Mouse (Mus musculus) heart, embryonic 16.5 days (tissue): ENCODE measurements around the gene Mns1. TPM values are rescaled to one million over a fixed set of nuclear protein-coding genes. Genes with fewer than 3 reads are reported as not detected.

Source experiments
- ATAC-seq: fragments of 200-750 bp; cut with Nextera tagmentation; replicated peaks from 2 replicates; pipeline ENCODE4 v1.8.0; 2017; ENCODE audit warnings: moderate number of reproducible peaks; ENCODE audit not compliant: insufficient read depth, low FRiP score; ENCODE audit errors: extremely low read depth
- H3K27ac ChIP-seq: fragments of 300-500 bp; sonication (generic); 2 replicates; pipeline ENCODE4 v1.5.1; 2014; ENCODE audit warnings: mild to moderate bottlenecking, low read length, control low read depth, moderate library complexity
- H3K27me3 ChIP-seq: fragments of 300-500 bp; sonication (generic); 2 replicates; pipeline ENCODE4 v1.6.1; 2014; ENCODE audit warnings: low read length, mixed read lengths; ENCODE audit not compliant: control insufficient read depth, insufficient read depth
- H3K36me3 ChIP-seq: fragments of 300-500 bp; sonication (generic); 2 replicates; pipeline ENCODE4 v1.6.1; 2014; ENCODE audit not compliant: control insufficient read depth, insufficient read depth
- H3K4me1 ChIP-seq: fragments of 300-500 bp; sonication (generic); 2 replicates; pipeline ENCODE4 v1.6.1; 2014; ENCODE audit warnings: low read length, mixed read lengths; ENCODE audit not compliant: control insufficient read depth, insufficient read depth
- H3K4me2 ChIP-seq: fragments of 300-500 bp; sonication (generic); 2 replicates; pipeline ENCODE4 v1.6.1; 2014; ENCODE audit warnings: low read depth, mild to moderate bottlenecking, control low read depth, low read length
- H3K4me3 ChIP-seq: fragments of 300-500 bp; sonication (generic); 2 replicates; pipeline ENCODE4 v1.5.1; 2014; ENCODE audit warnings: mild to moderate bottlenecking, control low read depth, low read length
- H3K9ac ChIP-seq: fragments of 300-500 bp; sonication (generic); 2 replicates; pipeline ENCODE4 v1.6.1; 2014; ENCODE audit warnings: low read length, control low read depth
- H3K9me3 ChIP-seq: fragments of 300-500 bp; sonication (generic); replicated peaks from 2 replicates; pipeline ENCODE4 v1.6.1; 2016; ENCODE audit warnings: low read length; ENCODE audit not compliant: control insufficient read depth
- WGBS: fragments of 180-500 bp; shearing (Covaris S2); extraction: QIAGEN DNeasy Blood & Tissue Kit; methylation state at CpG from one replicate; pipeline ENCODE4 v1.1.7; 2014; 5-methylcytosine and 5-hydroxymethylcytosine counted together
- polyA plus RNA-seq: library from polyadenylated mRNA; unstranded; fragments of >200 nt; fragmentation: Nextera tagmentation; extraction: Ambion mirVana; gene quantifications from 2 replicates; pipeline ENCODE4 v1.2.1, GENCODE M21; 2015

Gene Mns1
- polyA plus RNA-seq, 1 experiment from 2014 or later = 25.2 TPM

- Histone ChIP-seq H3K9me3 (no peaks in the 10 kb centered on the region), H3K4me3 (no peak overlapping the region), H3K4me2 (no peak overlapping the region), H3K4me1 (0 out of 2 replicates have a peak, but pooled peaks cover 9% of the 10 kb centered on the region), H3K36me3 (no peaks in the 10 kb centered on the region), H3K27me3 (no peaks in the 10 kb centered on the region), H3K27ac (no peak overlapping the region), H3K9ac (no peak overlapping the region)
- WGBS = 60% methylated on average over 3 of the region's 3 CpGs
- ATAC-seq = no peak
Measured at GRCm38 (mm10) chr9:72420490-72420889, 17.3 kb upstream of the Mns1 start.

DNA sequence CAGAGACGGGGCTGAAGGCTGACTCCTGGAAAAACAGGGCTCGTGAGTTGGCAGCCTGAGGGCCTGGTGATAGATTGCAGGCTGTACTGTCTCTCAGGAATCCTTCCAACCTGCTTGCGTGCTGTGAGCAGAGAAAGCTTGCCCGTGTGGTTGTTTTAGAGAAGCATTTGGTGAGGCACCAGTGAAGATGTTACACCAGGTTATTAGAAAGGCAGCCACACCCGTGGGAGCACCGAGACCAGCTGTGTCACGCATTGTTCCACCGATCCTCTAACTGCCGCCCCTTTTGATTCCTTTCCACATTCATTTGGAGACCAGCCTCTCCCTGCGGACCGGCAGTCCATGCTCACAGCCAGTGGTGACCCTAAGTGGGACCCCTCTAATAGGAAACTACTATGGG, 15.5 kb upstream of the Mns1 start:
- Histone ChIP-seq H3K9ac (no peak overlapping the region), H3K27me3 (no peaks in the 10 kb centered on the region), H3K9me3 (no peaks in the 10 kb centered on the region), H3K4me2 (no peak overlapping the region), H3K27ac (0 out of 2 replicates have a peak overlapping the region, but pooled peaks have one; percentile 21), H3K4me3 (no peak overlapping the region), H3K36me3 (no peaks in the 10 kb centered on the region), H3K4me1 (peaks cover 10% of the 10 kb centered on the region; the same call in 1 of the 2 replicates)
- WGBS = 61% methylated on average over 11 of the region's 11 CpGs
- ATAC-seq = no peak

DNA sequence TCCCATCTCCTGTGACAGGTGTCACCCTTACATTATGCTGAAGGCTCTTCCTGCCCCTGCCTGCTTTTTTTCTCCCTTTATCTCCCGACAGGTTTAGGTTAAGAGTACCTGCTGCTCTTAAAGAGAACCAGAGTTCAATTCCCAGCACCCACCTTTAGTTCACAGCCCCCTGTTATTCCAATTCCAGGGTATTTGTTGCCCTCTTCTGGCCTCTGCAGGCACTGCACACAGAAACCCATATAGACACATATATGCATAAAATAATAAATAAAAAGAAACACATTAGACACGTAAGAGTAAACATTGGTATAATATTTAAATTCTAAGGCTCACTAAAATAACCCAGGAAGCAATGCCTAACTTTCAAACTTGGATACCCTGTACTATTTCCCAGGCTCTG, 15.1 kb upstream of the Mns1 start:
- no peaks in the 10 kb centered on the region for H3K27me3 ChIP-seq
- no peak for ATAC-seq
- no peaks in the 10 kb centered on the region for H3K9me3 ChIP-seq
- H3K36me3 ChIP-seq = no peaks in the 10 kb centered on the region
- no peak overlapping the region for H3K4me2 ChIP-seq
- H3K4me3 ChIP-seq = no peak overlapping the region
- H3K27ac ChIP-seq = no peak overlapping the region
- H3K4me1 ChIP-seq = peaks cover 10% of the 10 kb centered on the region; the same call in 1 of the 2 replicates
- H3K9ac ChIP-seq = no peak overlapping the region
- WGBS = 86% methylated on average over 2 of the region's 2 CpGs

DNA sequence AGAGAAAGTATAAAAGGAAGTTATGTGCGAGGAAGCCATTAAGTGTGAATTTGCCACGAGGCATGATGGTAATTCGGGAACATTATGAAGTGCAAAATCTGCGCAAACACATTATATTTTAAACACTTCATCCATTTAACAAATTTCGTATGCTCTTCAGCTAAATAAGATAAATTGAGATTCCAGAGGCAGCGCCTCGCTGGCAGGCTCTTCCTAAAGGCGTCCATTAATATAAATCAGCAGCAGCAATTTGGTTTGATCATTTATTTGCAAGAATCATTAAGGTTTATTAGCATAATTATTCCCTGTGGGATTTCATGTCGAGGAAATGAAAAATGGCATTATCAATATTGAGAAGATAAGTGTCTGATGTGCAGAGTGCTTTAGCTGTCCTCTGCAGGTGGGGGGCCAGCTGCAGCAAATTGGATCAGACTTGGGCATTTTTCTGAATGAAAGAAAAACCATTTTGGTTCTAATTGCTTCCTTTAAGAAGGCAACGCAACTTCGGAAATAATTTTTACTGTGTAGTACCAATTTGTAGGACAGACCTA, 12.4 kb upstream of the Mns1 start:
- no peaks in the 10 kb centered on the region for H3K36me3 ChIP-seq
- WGBS = 77% methylated on average over 11 of the region's 11 CpGs
- H3K27ac ChIP-seq = no peak overlapping the region
- no peaks in the 10 kb centered on the region for H3K9me3 ChIP-seq
- no peaks in the 10 kb centered on the region for H3K27me3 ChIP-seq
- no peak overlapping the region for H3K9ac ChIP-seq
- peaks cover 10% of the 10 kb centered on the region; the same call in 1 of the 2 replicates for H3K4me1 ChIP-seq
- no peak for ATAC-seq
- H3K4me3 ChIP-seq = no peak overlapping the region
- H3K4me2 ChIP-seq = no peak overlapping the region

- ATAC-seq = no peak
- 62% methylated on average over 4 of the region's 4 CpGs for WGBS
Measured at GRCm38 (mm10) chr9:72427861-72428260, 9.9 kb upstream of the Mns1 start.

GRCm38 (mm10) chr9:72434876-72435275, 2.9 kb upstream of the Mns1 start:
- H3K9ac ChIP-seq = no peak overlapping the region
- H3K9me3 ChIP-seq = no peaks in the 10 kb centered on the region
- ATAC-seq = no peak
- H3K27me3 ChIP-seq = no peaks in the 10 kb centered on the region
- H3K4me1 ChIP-seq = peaks cover 6% of the 10 kb centered on the region
- H3K4me3 ChIP-seq = no peak overlapping the region
- no peak overlapping the region for H3K4me2 ChIP-seq
- no peaks in the 10 kb centered on the region for H3K36me3 ChIP-seq
- 70% methylated on average over 9 of the region's 9 CpGs for WGBS
- no peak overlapping the region for H3K27ac ChIP-seq

More at GRCm38 (mm10) chr9:72427861-72428260, 9.9 kb upstream of the Mns1 start:
- H3K4me1 ChIP-seq = peaks cover 2% of the 10 kb centered on the region; the same call in 1 of the 2 replicates
- H3K36me3 ChIP-seq = no peaks in the 10 kb centered on the region
- H3K27ac ChIP-seq = no peak overlapping the region
- no peak overlapping the region for H3K4me3 ChIP-seq
- no peak overlapping the region for H3K9ac ChIP-seq
- H3K4me2 ChIP-seq = no peak overlapping the region
- no peaks in the 10 kb centered on the region for H3K27me3 ChIP-seq
- no peaks in the 10 kb centered on the region for H3K9me3 ChIP-seq

DNA sequence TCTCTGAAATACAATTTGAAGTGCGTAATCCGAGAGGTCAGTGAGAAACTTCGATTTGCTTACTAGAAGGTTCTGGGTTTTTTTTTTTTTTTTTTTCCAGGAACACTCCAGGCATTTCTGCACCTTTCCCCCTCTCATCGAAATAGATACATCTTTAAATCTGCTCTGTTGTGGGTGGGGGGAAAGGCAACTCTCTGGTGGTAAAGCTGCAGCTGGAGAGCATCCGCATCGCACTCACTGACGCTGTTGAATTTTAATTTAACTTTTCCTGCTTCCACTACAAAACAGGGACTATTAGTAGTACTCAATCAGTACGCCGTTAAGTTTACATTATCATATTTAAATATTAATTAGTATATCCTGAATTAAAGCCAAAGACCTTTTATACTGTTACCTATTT, 938 bp downstream of the Mns1 start:
- no peaks in the 10 kb centered on the region for H3K36me3 ChIP-seq
- H3K4me3 ChIP-seq = peak overlapping the region; percentile 73
- WGBS = 3% methylated on average over 9 of the region's 9 CpGs
- H3K9ac ChIP-seq = peak overlapping the region; percentile 74
- ATAC-seq = no peak
- no peaks in the 10 kb centered on the region for H3K27me3 ChIP-seq
- H3K4me2 ChIP-seq = peak overlapping the region; percentile 99
- H3K27ac ChIP-seq = no peak overlapping the region; the same call in 1 of the 2 replicates
- no peaks in the 10 kb centered on the region for H3K9me3 ChIP-seq
- peaks cover 6% of the 10 kb centered on the region for H3K4me1 ChIP-seq

- no peak overlapping the region for H3K9ac ChIP-seq
- no peak overlapping the region for H3K27ac ChIP-seq
- peaks cover 6% of the 10 kb centered on the region for H3K4me1 ChIP-seq
- no peaks in the 10 kb centered on the region for H3K9me3 ChIP-seq
- H3K36me3 ChIP-seq = no peaks in the 10 kb centered on the region
- WGBS = 84% methylated on average over 4 of the region's 4 CpGs
- ATAC-seq = no peak
- no peak overlapping the region for H3K4me2 ChIP-seq
- no peaks in the 10 kb centered on the region for H3K27me3 ChIP-seq
- no peak overlapping the region for H3K4me3 ChIP-seq
Measured at GRCm38 (mm10) chr9:72440358-72440757, 2.5 kb downstream of the Mns1 start.

GRCm38 (mm10) chr9:72440948-72441926, 3.4 kb downstream of the Mns1 start:
- H3K9ac ChIP-seq = no peak overlapping the region
- no peak overlapping the region for H3K4me3 ChIP-seq
- 49% methylated on average over 8 of the region's 8 CpGs for WGBS
- no peak overlapping the region for H3K4me2 ChIP-seq
- peak overlapping the region; percentile 42; the same call in 1 of the 2 replicates for H3K27ac ChIP-seq
- no peak for ATAC-seq
- H3K9me3 ChIP-seq = no peaks in the 10 kb centered on the region
- H3K4me1 ChIP-seq = peaks cover 6% of the 10 kb centered on the region
- H3K27me3 ChIP-seq = no peaks in the 10 kb centered on the region
- H3K36me3 ChIP-seq = no peaks in the 10 kb centered on the region
